Mouse (Mus musculus) T-cell, adult 2 months (primary cell): ENCODE measurements around the gene Atxn3.

ENCODE experiments used
- DNase-seq: peaks from one replicate; pipeline ENCODE4 v3.0.0; 2022; ENCODE audit warnings: low spot score

Atxn3 gene

GRCm38 (mm10) chr12:101889351-101889750 is 68.7 kb downstream of the Atxn3 start:
- DNase-seq = no peak

- DNase-seq = no peak
Measured at GRCm38 (mm10) chr12:101888312-101888711, 69.7 kb downstream of the Atxn3 start.

GRCm38 (mm10) chr12:101884926-101885325 is 73.1 kb downstream of the Atxn3 start:
- no peak for DNase-seq

- DNase-seq = no peak
Measured at GRCm38 (mm10) chr12:101876374-101876773, 81.7 kb downstream of the Atxn3 start.

GRCm38 (mm10) chr12:101875107-101875506 is 82.9 kb downstream of the Atxn3 start:
- DNase-seq = no peak
